Mouse (Mus musculus): Measurements from ENCODE around the gene Vmn1r15. TPM values are rescaled to one million over a fixed set of nuclear protein-coding genes. Genes with fewer than 3 reads are reported as not detected.

Vmn1r15 gene
- polyA plus RNA-seq (2015; fragmentation: Nextera tagmentation; extraction: Ambion mirVana) = not detected in 2 replicates

- H3K4me2 ChIP-seq (ENCODE audit: low read depth, low read length) = no peak within 1 kb of the TSS
- 68% methylated on average over 1 of the region's 1 CpGs for WGBS
- no peaks in the 10 kb centered on the region for H3K36me3 ChIP-seq (ENCODE audit: control insufficient read depth, insufficient read depth, low read length)
- no peak within 1 kb of the TSS for H3K4me3 ChIP-seq (ENCODE audit: low read length)
- no peak within 1 kb of the TSS for H3K9ac ChIP-seq (ENCODE audit: low read depth, low read length)
- no peak within 1 kb of the TSS for H3K27ac ChIP-seq (ENCODE audit: low read length)
- no peak for ATAC-seq
- H3K27me3 ChIP-seq (replicated peaks; ENCODE audit: control insufficient read depth, insufficient read depth, low read length) = no peaks in the 10 kb centered on the region
- H3K9me3 ChIP-seq (ENCODE audit: control insufficient read depth, low read length) = no peaks in the 10 kb centered on the region
- no peaks in the 10 kb centered on the region for H3K4me1 ChIP-seq (ENCODE audit: control insufficient read depth, insufficient read depth, low read length)
Observed at GRCm38 (mm10) chr6:57257652-57258051, at the start of gene Vmn1r15. Vmn1r15 (plus strand) TSS chr6:57257952.

- Histone ChIP-seq H3K4me2 (ENCODE audit: low read depth, low read length) (no peak within 1 kb of the TSS), H3K4me1 (ENCODE audit: control insufficient read depth, insufficient read depth, low read length) (no peaks in the 10 kb centered on the region), H3K9ac (ENCODE audit: low read depth, low read length) (no peak within 1 kb of the TSS), H3K4me3 (ENCODE audit: low read length) (no peak within 1 kb of the TSS), H3K27me3 (replicated peaks; ENCODE audit: control insufficient read depth, insufficient read depth, low read length) (no peaks in the 10 kb centered on the region), H3K9me3 (ENCODE audit: control insufficient read depth, low read length) (no peaks in the 10 kb centered on the region), H3K36me3 (ENCODE audit: control insufficient read depth, insufficient read depth, low read length) (no peaks in the 10 kb centered on the region), H3K27ac (ENCODE audit: low read length) (no peak within 1 kb of the TSS)
- ATAC-seq = no peak
- 94% methylated on average over 3 of the region's 3 CpGs for WGBS
Observed at GRCm38 (mm10) chr6:57231386-57231785, 26.4 kb upstream of the Vmn1r15 start, which contains the start of gene Vmn1r14. Vmn1r14 (plus strand) TSS chr6:57231686.

GRCm38 (mm10) chr6:57260990-57261389 lies 3.2 kb downstream of the Vmn1r15 start:
- Histone ChIP-seq H3K4me3 (ENCODE audit: low read length) (no peak overlapping the region), H3K36me3 (ENCODE audit: control insufficient read depth, insufficient read depth, low read length) (no peaks in the 10 kb centered on the region), H3K4me1 (ENCODE audit: control insufficient read depth, insufficient read depth, low read length) (no peaks in the 10 kb centered on the region), H3K27ac (ENCODE audit: low read length) (no peak overlapping the region), H3K9ac (ENCODE audit: low read depth, low read length) (no peak overlapping the region), H3K27me3 (replicated peaks; ENCODE audit: control insufficient read depth, insufficient read depth, low read length) (no peaks in the 10 kb centered on the region), H3K4me2 (ENCODE audit: low read depth, low read length) (no peak overlapping the region), H3K9me3 (ENCODE audit: control insufficient read depth, low read length) (no peaks in the 10 kb centered on the region)
- 60% methylated on average over 2 of the region's 2 CpGs for WGBS
- ATAC-seq = peak; percentile 95

GRCm38 (mm10) chr6:57271881-57272280 lies 14.1 kb downstream of the Vmn1r15 start:
- Histone ChIP-seq H3K27ac (ENCODE audit: low read length) (no peak overlapping the region), H3K4me2 (ENCODE audit: low read depth, low read length) (no peak overlapping the region), H3K9ac (ENCODE audit: low read depth, low read length) (no peak overlapping the region), H3K27me3 (replicated peaks; ENCODE audit: control insufficient read depth, insufficient read depth, low read length) (no peaks in the 10 kb centered on the region), H3K4me1 (ENCODE audit: control insufficient read depth, insufficient read depth, low read length) (no peaks in the 10 kb centered on the region), H3K4me3 (ENCODE audit: low read length) (no peak overlapping the region), H3K9me3 (ENCODE audit: control insufficient read depth, low read length) (no peaks in the 10 kb centered on the region), H3K36me3 (ENCODE audit: control insufficient read depth, insufficient read depth, low read length) (no peaks in the 10 kb centered on the region)
- WGBS = 66% methylated on average over 3 of the region's 3 CpGs
- no peak for ATAC-seq

GRCm38 (mm10) chr6:57272517-57272916 lies 14.8 kb downstream of the Vmn1r15 start:
- Histone ChIP-seq H3K9ac (ENCODE audit: low read depth, low read length) (no peak overlapping the region), H3K27me3 (replicated peaks; ENCODE audit: control insufficient read depth, insufficient read depth, low read length) (no peaks in the 10 kb centered on the region), H3K4me1 (ENCODE audit: control insufficient read depth, insufficient read depth, low read length) (no peaks in the 10 kb centered on the region), H3K4me2 (ENCODE audit: low read depth, low read length) (no peak overlapping the region), H3K27ac (ENCODE audit: low read length) (no peak overlapping the region), H3K4me3 (ENCODE audit: low read length) (no peak overlapping the region), H3K9me3 (ENCODE audit: control insufficient read depth, low read length) (no peaks in the 10 kb centered on the region), H3K36me3 (ENCODE audit: control insufficient read depth, insufficient read depth, low read length) (no peaks in the 10 kb centered on the region)
- ATAC-seq = no peak

- Histone ChIP-seq H3K4me3 (ENCODE audit: low read length) (no peak overlapping the region), H3K27me3 (replicated peaks; ENCODE audit: control insufficient read depth, insufficient read depth, low read length) (no peaks in the 10 kb centered on the region), H3K36me3 (ENCODE audit: control insufficient read depth, insufficient read depth, low read length) (no peaks in the 10 kb centered on the region), H3K9ac (ENCODE audit: low read depth, low read length) (no peak overlapping the region), H3K27ac (ENCODE audit: low read length) (no peak overlapping the region), H3K4me1 (ENCODE audit: control insufficient read depth, insufficient read depth, low read length) (no peaks in the 10 kb centered on the region), H3K4me2 (ENCODE audit: low read depth, low read length) (no peak overlapping the region), H3K9me3 (ENCODE audit: control insufficient read depth, low read length) (no peaks in the 10 kb centered on the region)
- ATAC-seq = no peak
Observed at GRCm38 (mm10) chr6:57278952-57279351, 21.2 kb downstream of the Vmn1r15 start.

Other genes with a start within 250 kb of the Vmn1r15 start
- not detected in 2 replicates for gene Vmn1r7, start 232.6 kb upstream of the Vmn1r15 start, polyA plus RNA-seq (2015; fragmentation: Nextera tagmentation; extraction: Ambion mirVana)
- gene Vmn1r8, start 225.7 kb upstream of the Vmn1r15 start, polyA plus RNA-seq (2015; fragmentation: Nextera tagmentation; extraction: Ambion mirVana) = not detected in 2 replicates
- not detected in 2 replicates for gene Vmn1r9, start 191.2 kb upstream of the Vmn1r15 start, polyA plus RNA-seq (2015; fragmentation: Nextera tagmentation; extraction: Ambion mirVana)
- gene Vmn1r10, start 148.5 kb upstream of the Vmn1r15 start, polyA plus RNA-seq (2015; fragmentation: Nextera tagmentation; extraction: Ambion mirVana) = not detected in 2 replicates
- not detected in 2 replicates for gene Vmn1r11, start 124.5 kb upstream of the Vmn1r15 start, polyA plus RNA-seq (2015; fragmentation: Nextera tagmentation; extraction: Ambion mirVana)
- gene Vmn1r12, start 101.0 kb upstream of the Vmn1r15 start, polyA plus RNA-seq (2015; fragmentation: Nextera tagmentation; extraction: Ambion mirVana) = not detected in 2 replicates
- gene Vmn1r13, start 54.7 kb upstream of the Vmn1r15 start, polyA plus RNA-seq (2015; fragmentation: Nextera tagmentation; extraction: Ambion mirVana) = not detected in 2 replicates
- not detected in 2 replicates for gene Vmn1r14, start 26.3 kb upstream of the Vmn1r15 start, polyA plus RNA-seq (2015; fragmentation: Nextera tagmentation; extraction: Ambion mirVana)
- not detected in 2 replicates for gene Vmn1r16, start 71.5 kb downstream of the Vmn1r15 start, polyA plus RNA-seq (2015; fragmentation: Nextera tagmentation; extraction: Ambion mirVana)
- gene Vmn1r17, start 105.8 kb downstream of the Vmn1r15 start, polyA plus RNA-seq (2015; fragmentation: Nextera tagmentation; extraction: Ambion mirVana) = not detected in 2 replicates
- gene Vmn1r18, start 137.8 kb downstream of the Vmn1r15 start, polyA plus RNA-seq (2015; fragmentation: Nextera tagmentation; extraction: Ambion mirVana) = not detected in 2 replicates
- gene Vmn1r19, start 145.8 kb downstream of the Vmn1r15 start, polyA plus RNA-seq (2015; fragmentation: Nextera tagmentation; extraction: Ambion mirVana) = not detected in 2 replicates
- not detected in 2 replicates for gene Vmn1r20, start 171.0 kb downstream of the Vmn1r15 start, polyA plus RNA-seq (2015; fragmentation: Nextera tagmentation; extraction: Ambion mirVana)

All from intestine, embryonic 16.5 days (tissue).